Mouse (Mus musculus) right cerebral cortex, postnatal 25 days (tissue): ENCODE results near the gene Kantr.

ENCODE experiments used
- DNase-seq: peaks from one replicate; pipeline ENCODE4 v3.0.0; 2022

The Kantr gene

GRCm38 (mm10) chrX:152279384-152279783 is 47.9 kb downstream of the Kantr start:
- no peak for DNase-seq

- DNase-seq: no peak
Measured at GRCm38 (mm10) chrX:152271189-152271588, 56.1 kb downstream of the Kantr start.
